In genomic region chr10:89747221-89747905, GRCm38 (mm10) we compare ENCODE assay signal across 12 mouse cellular contexts. TPM values are rescaled to one million over a fixed set of nuclear protein-coding genes. Genes with fewer than 3 reads are reported as not detected.
DNase-seq lines count a peak whose midpoint lies in the region; ATAC-seq and TF ChIP-seq lines count a peak whose summit lies in the region.
"Had no signal": no experiment of that assay in that cellular context is flagged by ENCODE, and none has a peak within 500 bp of the region (broad histone marks: within the 10 kb centered on the region; RNA-seq: fewer than 3 reads in every experiment).

No protein-coding gene starts in this region.

- no peak overlapping the region for H3K4me3 ChIP-seq in heart, postnatal 0 days (ENCODE audit: low read depth, low read length)
- H3K4me3 ChIP-seq in megakaryocyte, embryonic 14.5 days (replicated peaks): peak overlapping the region; percentile 88
- H3K4me3 ChIP-seq: hindbrain, embryonic 10.5 days had no signal

- no peaks in the 10 kb centered on the region for H3K36me3 ChIP-seq in heart, postnatal 0 days (replicated peaks; ENCODE audit: control insufficient read depth, insufficient read depth, low read length)
- H3K36me3 ChIP-seq in megakaryocyte, embryonic 14.5 days (replicated peaks; ENCODE audit: low read length): peaks cover 44% of the 10 kb centered on the region
- H3K36me3 ChIP-seq: hindbrain, embryonic 10.5 days had no signal

- H3K4me2 ChIP-seq in heart, postnatal 0 days (ENCODE audit: low read depth, low read length): peak overlapping the region; percentile 7; the same call in 1 of the 2 replicates

- ATAC-seq in heart, postnatal 0 days (ENCODE audit: insufficient read depth, low read depth): no peak

- no peak for DNase-seq in heart, postnatal 0 days (ENCODE audit: low spot score)
- no peak for DNase-seq in heart, postnatal 25 days (ENCODE audit: low spot score)
- peak; percentile 76 for DNase-seq in CD4-positive helper T cell, adult 2 months (ENCODE audit: low read depth, low spot score)
- DNase-seq in brain, adult 2 months (ENCODE audit: low read depth, low spot score): peak; percentile 35
- no peak for DNase-seq in left cerebral cortex, postnatal 36 days (ENCODE audit: low spot score in 2 of 2)
- no peak for DNase-seq in embryo, embryonic 11 days
- DNase-seq in kidney, adult 11 months: no peak
- DNase-seq: gastrocnemius, postnatal 25 days; left cerebral cortex, postnatal 4 days; lung, adult 2 months had no signal

- H3K9me3 ChIP-seq in heart, postnatal 0 days (replicated peaks; ENCODE audit: control insufficient read depth, low read length): no peaks in the 10 kb centered on the region
- no peaks in the 10 kb centered on the region for H3K9me3 ChIP-seq in megakaryocyte, embryonic 14.5 days
- H3K9me3 ChIP-seq: hindbrain, embryonic 10.5 days had no signal

- TF ChIP-seq CTCF in heart, postnatal 0 days (IDR thresholded peaks at IDR 0.05; ENCODE audit: low read depth): no peak

- H3K27me3 ChIP-seq in heart, postnatal 0 days (ENCODE audit: control insufficient read depth, insufficient read depth, low read length): no peaks in the 10 kb centered on the region
- H3K27me3 ChIP-seq in megakaryocyte, embryonic 14.5 days (replicated peaks): no peaks in the 10 kb centered on the region

- intact Hi-C loops in heart, postnatal 25 days (cut with DNase I): no loop called here
- intact Hi-C loops in left cerebral cortex, postnatal 36 days (cut with DNase I): loop anchor here (10.0 kb wide), 1 partner anchor 297 kb away; no protein-coding TSS in a partner anchor

- H3K27ac ChIP-seq in heart, postnatal 0 days (ENCODE audit: low read depth): no peak overlapping the region
- H3K27ac ChIP-seq: hindbrain, embryonic 10.5 days had no signal

- 67% methylated on average over 8 of the region's 8 CpGs for WGBS in heart, postnatal 0 days

- H3K4me1 ChIP-seq in heart, postnatal 0 days (ENCODE audit: control insufficient read depth, insufficient read depth): peaks cover 10% of the 10 kb centered on the region
- H3K4me1 ChIP-seq in megakaryocyte, embryonic 14.5 days: peaks cover 76% of the 10 kb centered on the region

- no peak for TF ChIP-seq EP300 in heart, postnatal 0 days (IDR thresholded peaks at IDR 0.05; ENCODE audit: low read depth)

- H3K9ac ChIP-seq in heart, postnatal 0 days (replicated peaks; ENCODE audit: low read depth, low read length): no peak overlapping the region

RNA-seq across cellular contexts. Expression of gene Uhrf1bp1l, which starts 2.6 kb away (rescaled TPM):
- total RNA-seq in heart, postnatal 0 days (2014; rRNA removed; ENCODE audit: low replicate concordance): 21.6 and 24.9 TPM in 2 replicates
- 11.2 and 13.7 TPM in 2 replicates for polyA plus RNA-seq in heart, postnatal 0 days (2015; fragmentation: Nextera tagmentation; extraction: Ambion mirVana)
- total RNA-seq in heart, postnatal 25 days (2021): 10 to 100 TPM; 23.0 to 25.0 TPM
- 4.0 and 12.3 TPM in 2 replicates for polyA plus RNA-seq in megakaryocyte, embryonic 14.5 days (2012; ENCODE audit: insufficient read depth, low replicate concordance)
- 10 to 100 TPM; 90.4 to 92.5 TPM for total RNA-seq in left cerebral cortex, postnatal 36 days (2021)

RNA-seq across cellular contexts. Expression of gene Actr6, which starts 15.3 kb away (rescaled TPM):
- 3.4 and 4.5 TPM in 2 replicates for total RNA-seq in heart, postnatal 0 days (2014; rRNA removed; ENCODE audit: low replicate concordance)
- polyA plus RNA-seq in heart, postnatal 0 days (2015; fragmentation: Nextera tagmentation; extraction: Ambion mirVana): 21.9 and 24.2 TPM in 2 replicates
- total RNA-seq in heart, postnatal 25 days (2021): 10 to 100 TPM; 11.5 to 12.2 TPM
- 1.5 TPM in 1 of 2 replicates, not detected in the other for polyA plus RNA-seq in megakaryocyte, embryonic 14.5 days (2012; ENCODE audit: insufficient read depth, low replicate concordance)
- total RNA-seq in left cerebral cortex, postnatal 36 days (2021): 10 to 100 TPM; 18.7 to 23.8 TPM

Comparison
In these comparisons a context has a peak if more than half of its experiments do, and no peak if none do; other contexts are left out.
1. DNase-seq: peak in CD4-positive helper T cell, adult 2 months (single experiment) and brain, adult 2 months (single experiment); none in heart, postnatal 0 days (single experiment), heart, postnatal 25 days (single experiment), left cerebral cortex, postnatal 36 days (0 of 2), embryo, embryonic 11 days (single experiment) and kidney, adult 11 months (single experiment).